Mouse (Mus musculus) Muller cell, postnatal 12 days (primary cell): ENCODE data around the gene Fezf2.

Experiments used
- DNase-seq: peaks from one replicate; pipeline ENCODE4 v3.0.0-alpha.2; 2015; ENCODE audit errors: inconsistent ontology term

The Fezf2 gene

GRCm38 (mm10) chr14:12348089-12348488 lies at the start of gene Fezf2:
Gene Fezf2, minus strand, starts transcription at chr14:12348189.
- no peak for DNase-seq

DNA sequence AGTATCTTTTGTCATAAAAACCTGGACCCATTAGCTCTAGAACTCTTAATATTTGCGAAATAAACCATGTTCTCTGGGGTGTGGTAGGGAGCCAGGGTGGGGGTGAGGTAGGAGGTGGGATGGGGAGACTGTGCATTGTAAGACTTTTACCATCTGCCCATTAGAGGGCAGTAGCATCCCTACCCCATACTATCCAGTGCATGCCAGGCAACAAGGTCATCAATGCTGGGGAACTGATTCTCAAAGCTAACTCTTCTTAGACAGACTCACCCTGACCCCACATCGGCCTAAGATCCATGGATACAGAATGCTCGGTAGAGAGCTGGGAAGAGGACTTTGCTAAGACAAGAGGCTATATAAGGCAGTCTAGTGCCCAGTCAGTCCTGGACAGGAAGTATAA lies 49.6 kb upstream of the Fezf2 start:
- no peak for DNase-seq

DNA sequence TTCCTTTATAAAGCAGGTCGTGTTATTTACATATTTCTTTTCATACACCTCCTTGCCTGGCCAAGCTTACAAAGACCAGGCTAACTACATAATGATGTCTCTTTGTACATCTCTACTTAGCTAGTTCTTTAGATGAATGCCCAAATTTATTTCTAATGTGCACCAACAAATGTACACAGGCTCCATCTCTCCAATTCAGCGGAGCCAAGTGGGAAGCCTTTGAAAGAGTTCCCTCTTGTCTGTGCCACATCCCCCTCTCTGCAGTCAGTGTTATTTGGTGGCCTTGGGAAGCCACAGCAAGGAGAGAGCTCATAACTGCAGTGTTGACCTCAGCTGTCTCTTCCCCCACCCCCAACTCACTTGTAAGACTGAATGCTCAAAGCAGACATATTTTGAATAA lies 46.3 kb upstream of the Fezf2 start:
- DNase-seq: no peak

- DNase-seq: no peak
Observed at GRCm38 (mm10) chr14:12393271-12393861, 45.4 kb upstream of the Fezf2 start.

GRCm38 (mm10) chr14:12391167-12391566 lies 43.2 kb upstream of the Fezf2 start:
- DNase-seq: no peak

GRCm38 (mm10) chr14:12388806-12389436 lies 40.9 kb upstream of the Fezf2 start:
- DNase-seq: peak; percentile 88

DNA sequence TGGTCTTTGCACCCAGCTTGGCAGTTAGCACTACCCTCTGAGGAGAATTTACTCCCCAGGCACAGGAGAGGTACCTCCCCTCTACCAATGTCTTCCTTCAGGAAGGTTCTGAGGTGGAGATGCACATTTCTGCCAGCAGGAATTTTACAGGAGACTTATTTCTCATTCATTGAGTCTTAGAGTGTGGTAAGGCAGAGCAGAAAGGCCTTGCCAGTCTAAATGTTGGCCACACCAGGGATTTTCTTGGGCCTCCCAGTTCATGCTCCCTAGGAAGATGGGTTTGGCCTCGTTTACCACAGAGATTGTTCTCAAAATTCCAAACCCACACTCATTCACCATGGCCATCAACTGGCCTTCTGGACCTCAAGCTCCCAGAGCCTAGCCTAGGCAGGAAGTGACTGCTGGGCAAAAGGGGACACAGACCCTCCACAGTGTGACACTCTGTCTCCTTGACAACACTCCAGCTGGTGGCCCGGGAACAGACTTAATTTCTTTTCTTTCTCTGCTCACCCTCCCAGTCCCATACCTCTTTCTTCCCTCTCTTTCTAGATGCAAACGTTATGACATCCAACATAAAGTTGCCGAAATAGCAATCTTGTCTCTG lies 40.3 kb upstream of the Fezf2 start:
- peak; percentile 55 for DNase-seq

DNA sequence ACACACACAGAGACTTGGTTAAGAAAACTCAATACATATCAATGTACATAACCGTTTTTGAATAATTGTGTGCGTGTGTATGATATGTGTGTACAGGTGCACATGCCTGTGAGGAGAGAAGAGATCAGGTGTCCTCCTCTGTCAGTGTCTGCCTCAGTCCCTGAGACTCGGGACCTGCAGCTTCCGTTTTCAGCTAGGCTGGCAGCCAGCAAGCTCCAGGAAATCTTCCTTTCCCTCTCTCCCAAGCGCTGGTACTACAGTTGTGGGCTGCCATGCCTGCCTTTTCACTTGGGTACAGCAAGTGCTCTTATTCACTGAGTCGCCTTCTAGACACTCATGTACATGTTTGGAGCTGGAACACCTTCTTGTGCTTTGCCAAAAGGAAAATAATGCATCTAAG lies 39.2 kb upstream of the Fezf2 start:
- DNase-seq: no peak

DNA sequence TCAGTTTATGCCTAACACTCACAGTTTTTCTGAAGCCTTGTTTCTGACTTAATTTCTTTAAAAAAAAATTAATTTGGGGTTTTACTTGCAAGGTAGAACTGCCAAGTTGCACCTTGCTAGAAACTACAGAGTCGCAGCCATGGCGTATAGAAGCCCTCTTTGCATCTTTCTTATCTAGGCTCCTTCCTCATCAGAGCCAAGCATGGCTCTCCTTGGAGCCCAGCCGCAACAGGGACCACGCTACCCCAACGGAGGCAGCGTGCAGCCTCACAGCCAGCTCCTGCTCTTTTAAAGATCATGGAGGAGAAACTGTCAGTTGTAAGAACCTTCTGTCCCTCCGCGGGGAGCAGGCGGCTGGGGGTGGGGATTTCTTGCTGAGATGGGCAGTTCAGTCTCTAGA lies 29.9 kb upstream of the Fezf2 start:
- DNase-seq: no peak

DNA sequence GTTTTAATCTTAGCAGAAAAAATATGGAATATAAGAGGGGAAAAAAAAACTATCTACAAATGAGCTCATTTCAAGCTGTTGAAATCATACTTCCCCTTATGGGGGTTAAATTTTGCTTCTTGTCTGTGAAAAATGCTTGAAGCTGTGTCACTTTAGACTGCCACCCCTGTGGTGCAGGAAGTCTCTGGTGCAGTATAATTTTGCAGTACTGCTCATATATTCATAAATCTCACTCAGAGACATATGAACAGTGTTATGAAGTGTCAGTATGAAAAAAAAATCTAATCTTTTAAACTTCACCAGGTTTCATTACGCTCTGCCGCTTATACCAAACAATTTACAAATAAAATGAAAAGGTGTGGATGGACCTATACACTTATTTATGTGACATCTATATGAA lies 29.3 kb upstream of the Fezf2 start:
- no peak for DNase-seq

DNA sequence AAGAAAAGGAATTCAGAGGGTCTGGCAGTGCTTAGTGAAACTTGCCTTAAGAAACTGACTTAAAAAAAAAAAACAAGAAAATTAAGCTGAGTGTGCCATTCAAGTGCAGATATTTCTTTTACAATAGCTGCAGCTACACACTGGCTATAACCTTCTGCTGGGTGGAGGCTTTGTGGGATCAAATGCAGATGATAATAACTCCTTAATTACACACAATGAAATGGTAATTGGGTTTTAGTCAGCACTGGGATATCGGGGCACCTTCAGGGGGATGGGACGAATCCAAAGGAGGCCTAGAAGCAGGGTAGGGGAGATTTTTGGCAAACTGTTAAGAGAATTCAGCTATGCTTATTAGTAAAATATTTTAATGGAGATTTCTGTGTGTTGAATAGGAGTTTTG lies 27.5 kb upstream of the Fezf2 start:
- DNase-seq: no peak

DNA sequence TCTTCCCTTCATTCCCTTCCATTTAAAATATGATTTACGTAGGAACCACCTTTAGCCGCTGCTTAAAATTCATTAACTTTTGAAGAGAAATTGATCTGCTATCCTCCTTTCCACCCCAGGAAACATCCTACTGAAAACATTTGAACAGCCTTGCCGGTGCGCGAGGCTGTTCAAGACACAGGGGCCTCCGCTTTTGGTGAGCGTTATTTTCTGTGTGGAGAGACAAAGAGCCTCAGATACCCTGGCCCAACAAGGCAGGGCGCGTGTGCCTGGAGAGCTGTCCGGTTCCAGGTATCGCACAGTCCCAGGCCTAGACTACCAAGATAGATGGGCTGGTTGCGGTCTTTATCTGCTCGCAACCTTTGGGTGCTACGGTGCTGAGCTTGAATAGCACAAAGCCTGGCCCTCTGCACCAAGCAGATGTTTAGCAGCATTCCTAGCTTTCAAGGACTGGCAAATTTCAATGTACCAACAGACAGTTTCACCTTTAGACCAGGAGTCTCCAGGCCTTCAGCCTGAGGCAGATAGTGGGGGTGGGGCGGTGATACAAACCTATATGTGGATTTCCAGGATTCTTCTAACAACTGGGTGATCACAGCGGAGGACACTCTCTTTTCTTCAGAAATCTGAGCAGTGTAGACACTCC lies 2.4 kb upstream of the Fezf2 start:
- DNase-seq: no peak

DNA sequence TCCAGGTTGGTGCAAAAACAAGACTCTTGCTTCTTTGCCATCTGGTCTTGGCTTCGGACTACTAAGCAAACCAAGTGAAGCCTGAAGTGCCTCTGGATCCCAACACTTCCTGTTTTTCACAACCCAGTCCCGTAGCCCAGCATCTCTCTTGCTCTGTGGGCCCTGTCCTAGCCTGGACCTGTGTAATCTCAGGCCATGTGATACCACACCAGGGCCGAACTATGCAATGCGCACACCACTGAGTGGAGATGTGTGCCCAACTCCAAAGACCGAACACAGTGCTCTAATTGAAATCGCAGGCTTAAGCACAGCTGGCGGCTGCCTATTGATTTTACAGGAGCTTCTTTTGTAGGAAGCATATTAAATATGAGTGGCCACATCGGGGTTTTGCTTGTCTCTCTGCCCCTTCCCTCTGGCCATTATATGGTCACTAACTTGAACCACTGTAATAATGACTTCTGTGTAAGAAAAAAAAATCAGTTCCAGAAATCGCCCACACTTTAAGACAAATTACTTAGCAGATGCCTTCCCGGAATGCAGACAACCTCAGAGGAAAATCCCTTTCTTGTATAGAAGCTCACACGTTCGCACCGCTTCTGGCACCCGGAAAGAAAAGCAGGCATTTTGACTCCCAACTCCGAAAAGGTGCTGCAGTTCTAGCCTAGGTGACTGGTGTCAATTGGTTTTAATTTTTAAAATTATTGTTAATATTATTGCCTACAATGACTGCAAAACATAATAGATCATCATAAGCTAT lies 1.5 kb upstream of the Fezf2 start:
- DNase-seq: no peak

- no peak for DNase-seq
Observed at GRCm38 (mm10) chr14:12346865-12347600, 956 bp downstream of the Fezf2 start.

DNA sequence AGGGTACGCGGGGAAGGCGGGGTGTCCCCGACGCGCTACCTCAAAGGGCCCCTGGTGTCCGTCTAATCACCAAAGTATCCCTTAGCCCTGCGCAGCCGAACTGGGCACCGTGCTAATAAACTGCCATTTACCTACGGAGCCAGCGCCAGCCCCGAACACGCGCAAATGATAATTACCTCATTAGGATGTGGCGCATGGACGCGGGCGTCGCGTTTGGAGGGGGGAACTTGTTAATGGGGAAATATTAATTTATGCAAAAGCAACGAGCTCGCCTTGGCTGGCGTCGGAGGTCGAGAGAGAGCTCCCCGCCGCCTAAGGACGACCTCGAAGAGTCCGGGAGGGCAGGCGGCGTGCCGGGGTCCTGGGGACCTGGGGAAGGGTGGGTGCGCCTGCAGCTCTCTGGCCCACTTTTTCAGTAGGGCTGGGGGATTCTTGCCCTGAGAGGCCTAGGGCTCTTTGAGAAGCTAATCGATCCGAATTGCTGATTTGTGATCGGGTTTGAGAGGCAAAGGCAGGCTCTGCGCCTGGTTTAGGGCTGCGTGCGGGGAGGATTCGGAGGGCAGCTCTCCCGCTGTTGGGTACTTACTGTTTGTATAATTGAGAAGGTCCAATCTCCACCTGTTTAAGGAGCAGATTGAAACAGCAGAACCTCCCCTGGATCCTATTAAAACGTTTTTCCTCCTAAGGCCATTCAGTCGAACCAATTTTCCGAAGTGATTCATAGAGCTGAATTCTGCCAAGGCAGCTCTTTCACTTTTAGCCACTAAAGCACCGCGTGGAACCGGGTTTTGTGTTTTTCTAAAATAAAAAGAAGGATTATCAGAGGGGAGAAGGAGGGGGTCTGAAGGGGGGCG lies 1.8 kb downstream of the Fezf2 start:
- peak; percentile 34 for DNase-seq

GRCm38 (mm10) chr14:12345241-12345921 lies 2.6 kb downstream of the Fezf2 start:
- peak; percentile 49 for DNase-seq

DNA sequence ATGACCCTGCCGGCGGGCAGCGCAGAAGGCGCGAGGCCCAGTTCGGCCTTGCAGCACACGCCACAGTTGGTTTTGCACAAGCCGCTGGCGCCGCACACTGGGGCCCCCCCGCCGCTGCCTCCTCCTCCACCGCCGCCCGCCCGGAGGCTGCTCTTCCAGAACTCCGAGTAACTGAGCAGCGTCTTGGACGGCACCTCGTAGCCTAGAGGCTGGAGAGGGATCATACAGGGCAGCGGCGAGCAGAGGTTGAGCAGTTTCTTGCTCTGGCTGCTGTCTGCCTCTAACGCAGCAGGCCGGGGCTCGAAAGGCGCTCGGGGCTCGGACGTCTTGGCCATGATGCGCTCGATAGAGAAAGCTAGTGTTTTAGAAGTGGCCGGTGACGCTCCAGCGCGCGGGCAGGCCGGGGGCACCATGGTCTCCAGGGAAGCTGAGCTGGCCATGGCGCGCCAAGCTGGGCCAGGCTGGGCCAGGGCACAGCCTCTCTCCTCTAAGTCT lies 3.2 kb downstream of the Fezf2 start:
- DNase-seq: no peak

DNA sequence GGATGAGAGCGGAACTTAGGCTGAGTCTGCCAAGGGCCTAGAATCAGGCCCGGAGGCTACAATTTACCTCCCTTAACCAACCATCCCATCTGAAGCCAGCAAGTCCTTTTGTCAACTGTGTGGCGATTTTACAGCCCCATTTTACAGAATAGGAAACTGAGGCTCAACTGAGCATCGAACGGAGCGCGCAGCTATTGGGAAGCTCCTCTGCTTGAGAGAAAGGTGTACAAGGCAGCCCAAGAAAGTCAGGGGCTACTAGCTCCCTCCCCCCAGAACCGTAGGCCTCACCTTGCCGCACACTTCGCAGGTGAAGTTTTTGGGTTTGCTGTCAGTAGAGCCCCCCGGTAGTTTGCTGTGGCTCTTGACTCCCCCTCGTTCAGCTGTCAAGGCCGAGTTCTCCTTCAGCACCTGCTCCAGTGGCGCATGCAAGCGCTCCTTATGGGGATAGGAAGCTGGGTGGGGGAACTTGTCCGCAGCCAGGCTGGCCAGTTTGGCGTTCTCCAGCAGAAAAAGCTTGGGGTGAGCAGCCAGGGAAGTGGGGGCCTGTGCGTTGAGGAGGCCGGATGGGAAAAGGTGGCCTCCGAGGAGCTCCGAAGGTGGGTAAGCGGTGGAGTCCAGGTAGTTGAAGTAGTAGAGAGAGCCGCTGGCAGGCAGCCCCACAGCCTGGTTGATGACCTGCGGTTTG lies 3.8 kb downstream of the Fezf2 start:
- no peak for DNase-seq

DNA sequence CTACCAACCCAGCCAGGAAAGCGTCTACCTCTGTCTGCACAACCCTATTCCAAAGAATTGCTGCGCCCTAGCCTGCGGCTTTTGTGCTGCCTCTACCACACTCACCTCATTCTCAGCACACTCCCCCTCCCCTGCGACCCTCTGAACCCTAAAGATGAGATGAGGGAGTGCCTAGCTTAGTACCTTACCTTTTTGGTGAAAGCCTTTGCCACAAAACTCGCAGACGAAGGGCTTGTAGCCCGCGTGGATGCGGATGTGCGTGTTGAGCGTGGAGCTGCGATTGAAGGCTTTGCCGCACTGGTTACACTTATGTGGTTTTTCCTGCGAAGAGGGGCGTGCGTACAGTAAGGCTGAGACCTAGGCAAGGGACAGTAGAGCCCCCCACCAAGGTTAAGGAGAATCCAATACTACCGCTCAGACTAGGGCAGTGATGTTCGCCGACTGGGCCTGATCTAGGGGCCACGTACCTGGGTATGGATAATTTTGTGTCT lies 4.5 kb downstream of the Fezf2 start:
- no peak for DNase-seq
